Mouse (Mus musculus) telencephalon, adult 2 months (tissue): Measurements from ENCODE around the gene Hoxb4.

ENCODE experiments used
- DNase-seq: peaks from one replicate; pipeline ENCODE4 v3.0.0-alpha.2; 2011; ENCODE audit warnings: low read depth, low spot score

Gene Hoxb4

GRCm38 (mm10) chr11:96298895-96299667 lies 19.0 kb upstream of the Hoxb4 start:
- DNase-seq, result no peak

- DNase-seq, result no peak
Observed at GRCm38 (mm10) chr11:96299781-96300180, 18.3 kb upstream of the Hoxb4 start.

- DNase-seq, result no peak
Observed at GRCm38 (mm10) chr11:96300354-96301063, 17.6 kb upstream of the Hoxb4 start.

GRCm38 (mm10) chr11:96301064-96301431 lies 17.0 kb upstream of the Hoxb4 start:
- DNase-seq, result no peak

GRCm38 (mm10) chr11:96301837-96302236 lies 16.2 kb upstream of the Hoxb4 start:
- DNase-seq, result no peak

- DNase-seq, result no peak
Observed at GRCm38 (mm10) chr11:96302381-96303150, 15.5 kb upstream of the Hoxb4 start.

- DNase-seq, result no peak
Observed at GRCm38 (mm10) chr11:96303151-96304099, 14.6 kb upstream of the Hoxb4 start, which contains the start of gene Hoxb5. TSS of gene Hoxb5 (plus strand) at chr11:96303336.

GRCm38 (mm10) chr11:96304381-96305195 lies 13.5 kb upstream of the Hoxb4 start:
- DNase-seq, result no peak

GRCm38 (mm10) chr11:96305505-96306182 lies 12.4 kb upstream of the Hoxb4 start:
- DNase-seq, result no peak

- no peak for DNase-seq
Observed at GRCm38 (mm10) chr11:96306183-96306907, 11.7 kb upstream of the Hoxb4 start.

GRCm38 (mm10) chr11:96306908-96307269 lies 11.2 kb upstream of the Hoxb4 start:
- no peak for DNase-seq

GRCm38 (mm10) chr11:96308763-96309162 lies 9.3 kb upstream of the Hoxb4 start:
- DNase-seq, result no peak

- DNase-seq, result no peak
Observed at GRCm38 (mm10) chr11:96309288-96309687, 8.8 kb upstream of the Hoxb4 start.

GRCm38 (mm10) chr11:96310183-96310938 lies 7.7 kb upstream of the Hoxb4 start:
- no peak for DNase-seq

GRCm38 (mm10) chr11:96311097-96311496 lies 7.0 kb upstream of the Hoxb4 start:
- no peak for DNase-seq

- no peak for DNase-seq
Observed at GRCm38 (mm10) chr11:96311520-96312417, 6.3 kb upstream of the Hoxb4 start.

- no peak for DNase-seq
Observed at GRCm38 (mm10) chr11:96313134-96313533, 4.9 kb upstream of the Hoxb4 start.
